Mouse (Mus musculus) lung, embryonic 16.5 days (tissue): ENCODE results near the gene Wdpcp. TPM values are rescaled to one million over a fixed set of nuclear protein-coding genes. Genes with fewer than 3 reads are reported as not detected.
"Not testable (repeated sequence)": the region's sequence is repeated elsewhere in the genome, so short reads cannot be mapped to it uniquely, and the experiment has no call there.

ENCODE experiments used
- ATAC-seq: fragments of 200-750 bp; cut with Nextera tagmentation; 2 replicates; pipeline ENCODE4 v1.8.0; 2017; ENCODE audit warnings: low read depth, mild to moderate bottlenecking, moderate library complexity
- H3K27ac ChIP-seq: fragments of 300-500 bp; sonication (generic); 2 replicates; pipeline ENCODE4 v1.5.1; 2014; ENCODE audit warnings: mild to moderate bottlenecking, control low read depth, low read length
- H3K27me3 ChIP-seq: fragments of 300-500 bp; sonication (generic); 2 replicates; pipeline ENCODE4 v1.6.1; 2014; ENCODE audit warnings: low read depth, low read length, mixed read lengths; ENCODE audit not compliant: control insufficient read depth, insufficient read depth
- H3K36me3 ChIP-seq: fragments of 300-500 bp; sonication (generic); 2 replicates; pipeline ENCODE4 v1.6.1; 2014; ENCODE audit warnings: low read length; ENCODE audit not compliant: control insufficient read depth, insufficient read depth
- H3K4me1 ChIP-seq: fragments of 300-500 bp; sonication (generic); replicated peaks from 2 replicates; pipeline ENCODE4 v1.6.1; 2014; ENCODE audit warnings: low read length, mixed read lengths; ENCODE audit not compliant: control insufficient read depth, insufficient read depth
- H3K4me2 ChIP-seq: fragments of 300-500 bp; sonication (generic); 2 replicates; pipeline ENCODE4 v1.6.1; 2014; ENCODE audit warnings: low read depth, low read length, control low read depth
- H3K4me3 ChIP-seq: fragments of 300-500 bp; sonication (generic); 2 replicates; pipeline ENCODE4 v1.5.1; 2014; ENCODE audit warnings: mild to moderate bottlenecking, low read length, control low read depth
- H3K9ac ChIP-seq: fragments of 300-500 bp; sonication (generic); 2 replicates; pipeline ENCODE4 v1.6.1; 2014; ENCODE audit warnings: low read length, control low read depth
- H3K9me3 ChIP-seq: fragments of 300-500 bp; sonication (generic); 2 replicates; pipeline ENCODE4 v1.6.1; 2016; ENCODE audit warnings: low read length; ENCODE audit not compliant: control insufficient read depth
- WGBS: fragments of 180-500 bp; shearing (Covaris S2); extraction: QIAGEN DNeasy Blood & Tissue Kit; methylation state at CpG from one replicate; pipeline ENCODE4 v1.1.7; 2014; 5-methylcytosine and 5-hydroxymethylcytosine counted together
- polyA plus RNA-seq: library from polyadenylated mRNA; unstranded; fragments of >200 nt; fragmentation: Nextera tagmentation; extraction: Ambion mirVana; gene quantifications from 2 replicates; pipeline ENCODE4 v1.2.1, GENCODE M21; 2015

Wdpcp gene
- polyA plus RNA-seq, result 13.1 and 13.2 TPM in 2 replicates

- Histone ChIP-seq H3K4me3 (peak within 1 kb of the TSS; percentile 64), H3K27me3 (no peaks in the 10 kb centered on the region), H3K4me2 (peak within 1 kb of the TSS; percentile 91), H3K36me3 (no peaks in the 10 kb centered on the region), H3K27ac (peak within 1 kb of the TSS; percentile 68), H3K9me3 (no peaks in the 10 kb centered on the region), H3K9ac (peak within 1 kb of the TSS; percentile 76), H3K4me1 (peaks cover 17% of the 10 kb centered on the region)
- WGBS, result under 1% methylated on average over 42 of the region's 42 CpGs
- ATAC-seq, result peak; percentile 99
Measured at GRCm38 (mm10) chr11:21571700-21572381, at the start of gene Wdpcp, which contains the start of gene Mdh1. TSS of gene Wdpcp (plus strand) at chr11:21572235. TSS of gene Mdh1 (minus strand) at chr11:21572367.

DNA sequence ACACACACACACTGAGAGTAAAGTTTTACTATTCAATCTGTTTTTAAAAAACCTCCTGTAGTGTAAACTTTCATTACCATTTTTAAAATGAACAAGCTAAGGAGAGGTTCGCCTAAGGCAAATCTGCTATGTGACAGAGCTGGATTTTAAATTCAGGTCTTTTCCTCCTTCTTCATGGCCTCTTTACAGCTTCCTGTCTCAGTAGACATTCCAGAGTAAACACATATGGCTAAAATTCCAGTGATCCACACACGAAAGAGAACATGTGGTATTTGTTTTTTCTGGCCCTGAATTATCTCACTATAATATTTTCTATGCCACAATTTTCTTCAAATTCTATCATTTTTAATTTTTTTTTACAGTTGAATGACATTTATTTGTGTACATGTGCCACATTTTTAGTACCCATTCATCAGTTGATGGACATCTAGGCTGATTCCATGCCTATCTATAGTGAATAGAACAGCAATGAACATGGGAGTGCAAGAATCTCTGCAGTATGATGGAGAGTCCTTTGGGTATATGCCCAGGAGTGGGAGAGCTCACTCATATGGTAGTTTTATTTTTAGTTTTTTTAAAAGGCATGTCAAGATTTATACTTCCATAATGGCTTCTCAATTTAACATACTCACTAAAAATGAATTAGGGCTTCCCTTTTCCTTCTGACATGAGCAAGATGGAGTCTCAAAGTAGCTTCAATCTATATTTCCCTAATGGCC lies 43.2 kb upstream of the Wdpcp start:
- H3K27ac ChIP-seq, result no peak overlapping the region
- H3K27me3 ChIP-seq, result no peaks in the 10 kb centered on the region
- no peak for ATAC-seq

DNA sequence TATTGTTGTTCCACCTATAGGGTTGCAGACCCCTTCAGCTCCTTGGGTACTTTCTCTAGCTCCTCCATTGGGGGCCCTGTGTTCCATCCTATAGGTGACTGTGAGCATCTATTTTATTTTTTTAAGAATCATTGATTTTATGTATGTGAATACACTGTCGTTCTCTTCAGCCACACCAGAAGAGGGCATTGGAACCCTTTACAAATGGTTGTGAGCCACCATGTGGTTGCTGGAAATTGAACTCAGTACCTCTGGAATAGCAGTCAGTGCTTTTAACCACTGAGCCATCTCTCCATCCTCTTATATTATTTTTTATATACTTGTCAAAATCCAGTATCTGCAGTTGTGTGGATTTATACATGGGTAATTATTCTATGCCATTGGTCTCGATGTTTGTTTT lies 41.2 kb upstream of the Wdpcp start:
- H3K36me3 ChIP-seq, H3K27ac ChIP-seq, H3K9ac ChIP-seq, H3K4me1 ChIP-seq, H3K4me2 ChIP-seq, H3K4me3 ChIP-seq, ATAC-seq, H3K27me3 ChIP-seq, H3K9me3 ChIP-seq: not testable (repeated sequence)
- 72% methylated on average over 2 of the region's 2 CpGs for WGBS

More for the DNA sequence above, 43.2 kb upstream of the Wdpcp start:
- Histone ChIP-seq H3K9me3 (no peaks in the 10 kb centered on the region), H3K36me3 (no peaks in the 10 kb centered on the region), H3K4me2 (no peak overlapping the region), H3K9ac (no peak overlapping the region), H3K4me3 (no peak overlapping the region), H3K4me1 (no peaks in the 10 kb centered on the region)
- 37% methylated on average over 2 of the region's 2 CpGs for WGBS

DNA sequence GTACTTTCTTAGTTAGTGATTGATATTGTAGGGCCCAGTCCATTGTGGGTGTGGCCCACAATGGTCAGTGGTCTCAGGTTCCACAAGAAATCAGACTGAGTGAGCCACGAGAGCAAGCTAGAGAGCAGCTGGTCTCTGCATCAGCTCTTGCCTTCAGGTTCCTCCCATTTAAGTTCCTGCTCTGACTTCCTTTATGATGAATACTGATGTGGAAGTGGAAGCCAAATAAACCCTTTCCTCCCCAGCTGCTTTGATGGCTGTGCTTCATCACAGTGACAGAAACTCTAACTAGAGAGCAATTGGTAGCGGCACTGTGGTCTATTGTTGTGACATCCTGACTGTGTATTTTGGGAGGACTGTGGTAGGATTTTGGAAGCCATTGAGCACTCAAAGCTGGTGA lies 32.0 kb upstream of the Wdpcp start:
- H3K36me3 ChIP-seq, result no peaks in the 10 kb centered on the region
- H3K27me3 ChIP-seq, result no peaks in the 10 kb centered on the region
- H3K4me1 ChIP-seq, result no peaks in the 10 kb centered on the region
- H3K9ac ChIP-seq, result no peak overlapping the region
- no peaks in the 10 kb centered on the region for H3K9me3 ChIP-seq
- WGBS, result 23% methylated on average over 2 of the region's 2 CpGs
- no peak overlapping the region for H3K4me3 ChIP-seq
- H3K27ac ChIP-seq, result no peak overlapping the region
- H3K4me2 ChIP-seq, result no peak overlapping the region
- ATAC-seq, result no peak

DNA sequence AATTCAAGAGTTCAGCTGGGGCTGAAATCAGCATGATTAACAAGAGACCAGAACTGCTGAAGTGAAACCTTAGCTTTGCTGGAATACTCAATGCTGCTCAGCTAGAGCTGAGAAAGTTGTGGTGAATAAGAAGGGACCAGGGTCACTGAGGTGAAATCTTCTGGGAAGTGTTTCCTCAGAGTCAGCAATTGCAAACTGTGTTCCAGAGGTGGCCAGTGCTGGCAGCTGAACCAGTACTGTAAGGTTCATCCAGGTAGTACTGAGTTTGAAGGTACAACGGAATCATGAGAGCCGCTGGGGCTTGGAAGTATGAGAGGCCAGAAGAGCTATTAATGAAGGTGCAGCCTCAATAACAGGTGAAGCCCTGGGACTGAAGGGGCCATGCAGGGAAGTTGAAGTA lies 31.4 kb upstream of the Wdpcp start:
- Histone ChIP-seq H3K9me3 (no peaks in the 10 kb centered on the region), H3K36me3 (no peaks in the 10 kb centered on the region), H3K27me3 (no peaks in the 10 kb centered on the region), H3K4me1 (no peaks in the 10 kb centered on the region), H3K4me2 (no peak overlapping the region), H3K27ac (no peak overlapping the region), H3K4me3 (no peak overlapping the region), H3K9ac (no peak overlapping the region)
- no peak for ATAC-seq
- 87% methylated on average over 2 of the region's 2 CpGs for WGBS

- Histone ChIP-seq H3K4me2 (no peak overlapping the region), H3K36me3 (no peaks in the 10 kb centered on the region), H3K9me3 (no peaks in the 10 kb centered on the region), H3K4me1 (no peaks in the 10 kb centered on the region), H3K9ac (no peak overlapping the region), H3K27ac (no peak overlapping the region), H3K4me3 (no peak overlapping the region), H3K27me3 (no peaks in the 10 kb centered on the region)
- WGBS, result 73% methylated on average over 5 of the region's 5 CpGs
- ATAC-seq, result no peak
Measured at GRCm38 (mm10) chr11:21542731-21543130, 29.3 kb upstream of the Wdpcp start.

DNA sequence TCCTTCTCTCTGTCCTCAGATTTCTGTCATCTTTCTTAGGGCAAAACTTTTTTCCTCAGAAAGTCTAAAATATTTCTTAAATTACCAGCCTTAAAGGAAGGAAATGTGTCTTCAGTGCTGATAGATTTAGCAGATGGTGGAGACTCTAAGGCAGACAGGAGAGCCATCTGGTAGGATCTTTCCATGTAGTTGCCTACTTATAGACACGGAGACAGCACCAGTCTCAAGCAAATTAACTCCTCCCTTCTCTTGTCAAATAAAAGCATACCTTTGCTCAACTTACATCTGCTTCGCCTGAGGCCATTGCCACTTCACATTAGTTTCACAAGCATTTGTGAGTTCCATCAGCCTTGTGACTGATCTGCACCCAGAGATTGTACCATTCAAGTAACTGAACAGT lies 27.0 kb upstream of the Wdpcp start:
- no peak overlapping the region for H3K4me3 ChIP-seq
- H3K27me3 ChIP-seq, result no peaks in the 10 kb centered on the region
- H3K9ac ChIP-seq, result no peak overlapping the region
- H3K9me3 ChIP-seq, result no peaks in the 10 kb centered on the region
- H3K4me2 ChIP-seq, result no peak overlapping the region
- WGBS, result 47% methylated on average over 2 of the region's 2 CpGs
- no peaks in the 10 kb centered on the region for H3K36me3 ChIP-seq
- ATAC-seq, result no peak
- H3K4me1 ChIP-seq, result no peaks in the 10 kb centered on the region
- no peak overlapping the region for H3K27ac ChIP-seq

- Histone ChIP-seq H3K4me2 (no peak overlapping the region), H3K27me3 (no peaks in the 10 kb centered on the region), H3K4me3 (no peak overlapping the region), H3K9ac (no peak overlapping the region), H3K36me3 (no peaks in the 10 kb centered on the region), H3K27ac (no peak overlapping the region), H3K9me3 (no peaks in the 10 kb centered on the region), H3K4me1 (no peaks in the 10 kb centered on the region)
- no peak for ATAC-seq
Measured at GRCm38 (mm10) chr11:21545951-21546350, 26.1 kb upstream of the Wdpcp start.

DNA sequence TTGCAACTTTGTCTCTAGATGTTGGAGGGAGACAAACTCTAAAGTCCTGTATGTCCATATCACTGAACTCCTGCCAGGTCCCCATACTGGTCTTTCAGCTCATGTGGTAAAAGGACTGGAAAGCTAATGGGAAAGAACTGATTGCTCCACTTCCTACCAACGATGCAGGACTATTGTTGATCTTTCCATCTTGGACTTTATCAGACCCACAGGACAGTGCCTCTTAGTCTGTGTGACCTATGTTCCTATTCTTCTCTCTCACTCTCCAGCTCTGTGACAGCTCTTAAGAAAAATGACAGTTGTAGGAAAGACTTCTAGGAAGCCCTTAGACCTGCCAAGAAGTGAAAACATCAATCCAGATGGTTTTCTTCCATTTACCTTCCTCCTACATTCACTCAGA lies 25.4 kb upstream of the Wdpcp start:
- no peak for ATAC-seq
- WGBS, result 56% methylated on average over 1 of the region's 1 CpGs
- H3K27ac ChIP-seq, result no peak overlapping the region
- no peak overlapping the region for H3K4me3 ChIP-seq
- no peaks in the 10 kb centered on the region for H3K27me3 ChIP-seq
- no peaks in the 10 kb centered on the region for H3K9me3 ChIP-seq
- H3K9ac ChIP-seq, result no peak overlapping the region
- no peaks in the 10 kb centered on the region for H3K36me3 ChIP-seq
- H3K4me1 ChIP-seq, result no peaks in the 10 kb centered on the region
- H3K4me2 ChIP-seq, result no peak overlapping the region
